Mouse (Mus musculus) frontal cortex, adult 2 months (tissue): ENCODE results near the gene Glyatl3. TPM values are rescaled to one million over a fixed set of nuclear protein-coding genes. Genes with fewer than 3 reads are reported as not detected.

Experiments used
- DNase-seq, 2 experiments: peaks; one replicate each; pipeline ENCODE4 v3.0.0; 2022; ENCODE audit warnings: low spot score in 1 of 2; ENCODE audit errors: extremely low spot score in 1 of 2
- polyA plus RNA-seq: library from polyadenylated mRNA; depleted of rRNA; stranded (reverse); fragments of >200 nt; gene quantifications from 2 replicates; pipeline ENCODE4 v1.2.3, GENCODE M21; 2012; rRNA removed

Gene Glyatl3
- polyA plus RNA-seq, 1 experiment = not detected

GRCm38 (mm10) chr17:40868952-40869747 lies 45.0 kb downstream of the Glyatl3 start:
- DNase-seq = no peak

GRCm38 (mm10) chr17:40855065-40855464 lies 59.1 kb downstream of the Glyatl3 start:
- no peak for DNase-seq

Other genes starting within 250 kb of the Glyatl3 start
- gene Esp1, start 187.2 kb downstream of the Glyatl3 start, polyA plus RNA-seq = not detected in 2 replicates
- 0.08 TPM in 1 of 2 replicates, not detected in the other for gene Crisp2, start 107.3 kb downstream of the Glyatl3 start, polyA plus RNA-seq
- not detected in 2 replicates for gene Rhag, start 103.2 kb downstream of the Glyatl3 start, polyA plus RNA-seq
- gene 9130008F23Rik, start 33.8 kb downstream of the Glyatl3 start, polyA plus RNA-seq = 2.0 and 2.2 TPM in 2 replicates
- gene Mut, start 20.3 kb upstream of the Glyatl3 start, polyA plus RNA-seq = 20.4 and 25.4 TPM in 2 replicates
- 4.6 and 5.0 TPM in 2 replicates for gene Cenpq, start 20.7 kb upstream of the Glyatl3 start, polyA plus RNA-seq